Mouse (Mus musculus) liver, embryonic 16.5 days (tissue): Measurements from ENCODE around the gene Mid2. TPM values are rescaled to one million over a fixed set of nuclear protein-coding genes. Genes with fewer than 3 reads are reported as not detected.

Experiments used
- polyA plus RNA-seq: library from polyadenylated mRNA; unstranded; fragments of >200 nt; fragmentation: Nextera tagmentation; extraction: Ambion mirVana; gene quantifications from 2 replicates; pipeline ENCODE4 v1.2.1, GENCODE M21; 2015

Mid2 gene
- polyA plus RNA-seq, 1 experiment from 2014 or later: 0.40 TPM

Other genes with a start within 250 kb of the Mid2 start
- 27.5 and 30.1 TPM in 2 replicates for gene Prps1, start 208.0 kb upstream of the Mid2 start, polyA plus RNA-seq
- gene Tsc22d3, start 63.9 kb upstream of the Mid2 start, polyA plus RNA-seq: 20.3 and 20.8 TPM in 2 replicates
- not detected in 2 replicates for gene Tex13b, start 148.8 kb downstream of the Mid2 start, polyA plus RNA-seq
- gene Vsig1, start 243.0 kb downstream of the Mid2 start, polyA plus RNA-seq: 0.13 TPM in 1 of 2 replicates, not detected in the other